Mouse (Mus musculus) spleen, adult 12 weeks (tissue): ENCODE results near the gene Dab1.

ENCODE experiments used
- DNase-seq: peaks from one replicate; pipeline ENCODE4 v3.0.0; 2022; ENCODE audit warnings: low spot score

Dab1 gene

DNA sequence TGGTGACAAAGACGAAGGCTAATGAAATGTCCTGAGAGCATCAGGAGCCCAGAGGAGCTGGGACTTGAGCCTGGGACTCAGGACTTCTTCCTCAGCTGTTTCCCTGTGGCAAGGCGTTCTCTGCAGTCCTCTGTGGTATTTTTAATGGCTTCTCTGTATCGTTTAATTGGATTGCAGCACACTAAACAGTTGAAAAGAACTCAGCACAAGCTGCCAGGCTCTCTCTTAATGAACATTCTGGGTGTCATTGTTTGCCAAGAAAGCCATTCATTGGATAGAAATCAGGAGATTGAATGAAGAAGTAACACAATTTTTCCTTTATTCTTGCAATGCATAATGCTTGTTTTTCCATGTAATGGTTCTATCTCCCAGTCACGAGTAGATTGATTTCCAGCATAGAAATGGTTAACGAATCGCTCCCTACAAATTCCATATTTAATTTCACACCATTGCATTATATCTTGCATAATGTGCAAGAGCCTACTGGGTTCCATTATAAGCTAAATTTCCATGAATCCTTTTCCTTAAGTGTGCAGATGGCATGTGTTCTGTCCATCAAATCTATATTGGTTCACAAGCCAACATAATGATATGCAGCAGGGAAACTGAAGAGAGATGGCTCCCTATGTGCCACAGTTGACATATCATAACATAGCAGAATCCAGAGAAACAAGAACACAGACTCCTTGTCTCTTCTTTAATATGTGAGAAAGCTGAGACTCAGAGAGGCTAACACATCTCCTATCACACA is 650.4 kb downstream of the Dab1 start:
- DNase-seq = no peak

DNA sequence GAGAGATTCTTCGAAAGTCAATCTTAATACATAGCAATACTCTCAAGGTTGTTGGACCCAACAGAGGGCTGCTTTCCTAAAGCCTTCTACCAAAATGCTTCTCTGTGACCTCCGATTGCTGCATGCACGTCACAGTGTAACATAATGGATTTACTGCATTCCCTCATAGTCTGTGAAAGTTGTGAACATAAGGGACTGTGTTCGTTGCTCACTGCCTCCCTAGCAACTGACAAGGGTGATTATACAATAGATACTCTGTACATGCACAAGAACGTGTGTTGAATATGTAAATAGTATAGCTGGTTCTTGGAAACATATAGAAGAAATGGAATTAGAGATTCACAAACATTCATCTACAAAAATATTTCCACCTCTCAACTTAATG is 651.0 kb downstream of the Dab1 start:
- DNase-seq = no peak

DNA sequence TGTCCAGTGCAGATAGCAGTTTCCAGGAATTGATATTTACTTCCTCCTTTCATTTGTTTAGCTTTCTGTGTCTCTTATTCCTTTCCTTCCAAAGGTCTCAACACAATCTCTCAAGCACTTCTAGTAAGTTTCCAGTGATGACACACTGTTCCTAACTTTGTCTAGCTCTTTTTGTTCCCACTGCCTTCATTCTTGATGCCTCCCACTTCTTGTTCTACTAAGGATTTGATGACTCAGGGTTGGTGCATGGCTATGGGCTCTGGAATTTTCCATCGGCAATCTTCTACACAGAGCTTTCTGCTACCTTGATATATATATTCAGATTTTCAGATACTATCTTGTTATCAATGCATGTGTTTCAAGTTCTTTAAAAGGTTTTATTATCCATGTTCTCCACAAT is 656.1 kb downstream of the Dab1 start:
- DNase-seq = no peak

DNA sequence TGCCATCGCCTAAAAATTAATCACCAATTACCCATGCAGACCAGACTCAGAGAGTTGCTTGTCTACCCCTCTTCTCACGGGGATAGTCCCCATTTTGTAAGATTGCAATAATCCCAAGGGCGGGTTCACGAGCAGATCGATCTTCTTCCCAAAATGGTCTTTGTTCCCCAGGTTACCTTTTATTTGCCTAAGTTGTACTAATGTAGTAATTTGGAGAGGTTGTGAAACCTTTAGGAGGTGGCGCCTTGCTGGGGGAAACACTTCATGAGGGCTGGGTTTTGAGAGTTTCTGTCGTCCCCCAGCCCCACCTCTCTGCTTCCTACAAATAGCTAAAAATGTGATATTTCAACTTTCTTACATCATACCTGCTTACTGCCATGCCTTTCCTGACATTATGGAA is 657.8 kb downstream of the Dab1 start:
- no peak for DNase-seq

DNA sequence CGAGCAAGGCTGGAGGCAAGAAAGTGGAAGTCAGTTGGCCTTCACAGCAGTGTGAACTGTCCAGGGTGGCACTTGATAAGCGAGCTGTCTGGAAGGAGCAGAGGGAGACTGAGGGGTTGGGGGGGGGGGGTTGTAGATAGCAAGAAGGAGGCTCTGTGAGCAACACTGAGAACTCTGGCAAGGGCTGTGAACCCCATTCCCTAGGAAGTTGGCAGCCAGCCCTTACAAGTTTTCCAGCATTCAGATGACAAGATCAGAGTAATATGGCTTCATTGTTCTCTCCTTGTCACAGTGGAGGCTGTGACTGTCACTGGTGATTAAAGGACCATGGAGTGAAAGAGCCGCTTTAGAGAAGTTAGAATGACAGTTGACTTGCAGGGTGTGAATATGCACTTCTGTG is 662.4 kb downstream of the Dab1 start:
- DNase-seq = no peak

DNA sequence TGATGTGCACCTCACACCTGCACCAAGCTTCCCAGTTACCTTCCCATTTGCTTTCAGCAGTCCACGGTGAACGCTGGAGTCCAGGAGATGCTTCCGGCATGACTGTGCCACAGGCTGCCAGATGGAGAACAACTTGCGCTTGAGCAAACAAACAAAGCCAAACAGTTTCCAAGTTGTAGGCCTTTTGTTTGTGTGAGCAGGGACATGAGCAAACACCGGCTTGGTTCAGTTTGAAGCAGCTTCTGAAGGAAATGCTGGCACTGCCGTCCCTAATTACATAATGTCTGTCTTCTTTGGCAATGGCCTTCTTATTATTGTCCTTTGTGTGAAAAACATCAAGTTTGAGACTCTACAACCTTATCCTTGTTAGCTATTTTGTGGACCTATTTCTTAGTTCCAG is 664.7 kb downstream of the Dab1 start:
- no peak for DNase-seq

DNA sequence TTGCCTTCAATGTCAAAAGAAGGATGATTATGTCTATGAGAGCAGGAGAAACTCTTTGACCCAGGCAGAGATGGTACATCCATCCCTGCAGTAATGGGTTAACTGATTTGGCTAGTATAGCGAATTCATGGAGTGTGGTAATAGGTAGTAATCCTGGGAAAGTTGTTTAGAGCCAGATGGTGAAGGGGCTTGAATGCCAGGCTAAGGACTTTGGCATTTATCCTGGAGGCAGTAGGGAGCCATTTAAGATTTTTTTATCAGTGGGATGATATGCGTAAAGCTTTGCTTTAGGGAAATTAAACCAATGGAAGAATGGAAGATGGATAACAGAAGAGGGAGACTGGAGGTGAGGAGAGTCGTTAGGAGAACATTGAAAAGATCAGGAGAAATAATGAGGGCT is 669.2 kb downstream of the Dab1 start:
- no peak for DNase-seq

DNA sequence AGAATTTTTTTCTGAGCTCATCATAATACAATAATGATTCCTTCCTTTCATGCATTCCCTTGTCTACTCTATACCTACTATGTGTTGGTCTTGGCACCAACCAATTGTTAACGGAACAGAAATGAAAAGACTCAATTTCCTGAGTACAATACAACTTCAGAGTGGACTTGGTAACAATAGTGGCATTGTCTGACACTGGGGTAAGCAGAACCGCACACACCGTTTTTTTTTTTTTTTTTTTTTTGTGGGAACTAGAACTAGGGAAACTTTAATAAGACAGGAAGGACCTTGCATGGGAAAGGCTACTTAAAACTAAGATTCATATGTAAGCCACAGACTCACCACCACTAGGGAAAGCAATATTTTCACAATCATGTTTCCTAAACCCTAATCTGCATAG is 682.6 kb downstream of the Dab1 start:
- no peak for DNase-seq

DNA sequence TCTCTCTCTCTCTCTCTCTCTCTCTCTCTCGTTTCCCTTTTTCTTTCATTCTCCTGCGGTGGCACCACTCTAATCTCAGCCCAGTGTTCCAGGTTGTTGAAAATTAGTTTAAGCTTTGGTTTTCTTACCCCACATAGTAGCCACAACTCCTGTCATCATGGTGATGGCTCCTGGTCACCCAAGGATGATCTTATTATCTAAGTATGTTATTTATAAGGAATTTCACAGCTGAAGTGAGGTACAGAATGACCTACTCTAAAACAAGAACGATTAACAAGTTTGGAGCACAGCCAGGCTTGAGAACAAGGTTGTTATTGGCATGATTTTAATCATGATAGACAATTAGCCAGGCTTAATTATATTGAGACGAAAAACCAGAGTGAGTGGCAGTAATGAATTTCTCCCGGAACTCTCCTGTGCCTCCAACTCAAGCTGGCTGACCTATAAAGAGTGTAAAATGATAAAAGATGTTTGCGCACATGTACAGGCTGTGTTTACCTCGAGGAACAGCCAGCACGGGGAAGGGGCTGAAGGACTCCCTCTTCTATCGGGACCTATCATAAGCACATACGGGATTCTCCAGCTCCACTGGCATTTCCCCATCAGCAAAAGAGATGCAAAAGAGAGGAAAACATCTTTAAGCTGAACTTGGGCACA is 684.0 kb downstream of the Dab1 start:
- no peak for DNase-seq

DNA sequence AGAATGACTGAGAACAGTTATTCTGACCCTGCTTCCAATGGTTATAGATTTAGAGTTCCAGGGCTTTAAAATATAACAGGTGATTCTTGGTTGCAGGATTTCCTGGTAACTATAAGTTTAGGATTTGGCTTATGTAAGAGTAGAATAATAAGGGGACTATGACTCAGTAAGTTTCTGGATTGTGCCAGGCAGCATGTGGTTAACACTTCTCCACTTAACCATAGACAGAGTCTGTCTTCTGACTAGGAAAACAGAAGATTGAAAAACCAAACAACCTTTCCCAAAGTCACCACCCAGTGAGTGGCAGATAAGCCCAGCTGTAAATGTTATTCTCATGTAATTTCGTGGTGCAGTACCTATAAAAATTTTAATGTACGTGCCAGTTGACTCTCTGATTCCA is 688.6 kb downstream of the Dab1 start:
- DNase-seq = no peak

DNA sequence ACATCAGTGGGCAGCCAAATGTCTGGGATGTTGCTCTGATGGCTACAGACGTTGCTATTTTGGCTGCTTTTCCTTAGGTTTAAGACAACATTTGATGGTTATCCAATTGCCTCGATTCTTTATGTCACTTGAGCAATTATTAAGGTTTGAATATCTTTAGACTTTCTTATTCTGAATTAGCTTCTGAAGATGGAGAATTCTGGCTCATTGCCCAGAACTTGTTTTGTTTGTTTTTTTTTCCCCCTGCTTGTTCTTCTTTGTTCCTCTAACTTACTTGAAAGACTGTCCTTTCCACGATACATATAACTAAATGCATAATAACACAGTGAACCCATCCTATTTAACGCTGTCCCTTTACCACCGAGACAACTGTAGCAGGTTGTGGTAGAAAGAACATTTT is 707.1 kb downstream of the Dab1 start:
- no peak for DNase-seq

DNA sequence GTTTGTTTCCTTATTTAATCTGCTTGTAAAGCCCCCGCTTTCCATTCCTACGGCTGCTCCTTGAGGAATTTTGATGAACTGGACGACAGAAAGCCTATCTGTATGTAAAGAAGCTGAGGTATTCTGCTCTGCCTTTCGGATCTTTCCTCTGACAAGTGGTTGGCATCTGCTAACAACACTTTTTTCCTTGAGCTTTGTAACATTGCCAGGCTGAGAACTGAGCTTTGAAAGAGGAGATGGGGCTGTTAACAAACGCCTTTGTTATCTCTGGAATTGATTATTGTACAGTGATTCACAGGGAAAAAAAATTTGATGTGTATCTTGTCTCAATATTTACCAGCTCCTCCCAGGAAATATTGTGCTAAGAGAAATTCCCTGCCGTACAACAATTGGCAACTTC is 712.7 kb downstream of the Dab1 start:
- DNase-seq = no peak

DNA sequence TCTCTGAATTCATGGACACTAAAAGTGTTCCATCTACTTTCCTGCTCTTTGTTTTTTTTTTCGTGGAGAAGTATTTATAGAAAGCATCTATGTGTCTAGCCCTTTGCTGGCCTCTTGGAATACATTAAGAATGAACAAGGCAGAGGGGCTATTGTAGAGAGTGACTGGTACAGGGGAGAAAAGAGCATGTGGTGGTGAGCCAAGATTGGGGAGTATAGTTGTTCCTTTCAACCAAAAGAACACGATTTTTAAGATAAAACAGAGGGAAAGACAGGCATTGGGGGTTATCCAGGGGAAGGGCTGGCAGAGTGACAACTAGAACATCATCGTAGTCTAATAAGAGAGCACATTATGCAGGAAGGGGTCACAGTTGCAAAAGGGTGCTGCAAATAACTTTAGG is 713.2 kb downstream of the Dab1 start:
- no peak for DNase-seq

DNA sequence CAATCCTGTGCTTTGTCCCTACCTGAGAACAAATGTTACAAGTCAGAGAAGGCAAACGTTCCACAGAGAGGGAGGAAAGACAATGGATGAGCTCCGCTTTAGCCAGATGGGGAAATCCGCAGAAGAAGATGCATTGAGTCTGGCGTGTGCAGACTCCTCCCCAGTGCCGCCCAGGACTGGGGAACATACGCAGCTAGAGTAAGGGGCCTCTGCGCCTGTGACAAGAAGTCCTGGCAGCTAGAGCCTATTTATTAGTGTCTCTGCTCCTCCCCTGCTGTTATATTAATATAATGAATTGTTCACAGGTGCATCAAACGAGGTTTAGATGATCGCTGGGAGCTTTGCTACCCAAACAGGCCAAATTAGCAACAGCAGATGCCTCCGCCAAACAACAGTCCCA is 718.1 kb downstream of the Dab1 start:
- DNase-seq = no peak

DNA sequence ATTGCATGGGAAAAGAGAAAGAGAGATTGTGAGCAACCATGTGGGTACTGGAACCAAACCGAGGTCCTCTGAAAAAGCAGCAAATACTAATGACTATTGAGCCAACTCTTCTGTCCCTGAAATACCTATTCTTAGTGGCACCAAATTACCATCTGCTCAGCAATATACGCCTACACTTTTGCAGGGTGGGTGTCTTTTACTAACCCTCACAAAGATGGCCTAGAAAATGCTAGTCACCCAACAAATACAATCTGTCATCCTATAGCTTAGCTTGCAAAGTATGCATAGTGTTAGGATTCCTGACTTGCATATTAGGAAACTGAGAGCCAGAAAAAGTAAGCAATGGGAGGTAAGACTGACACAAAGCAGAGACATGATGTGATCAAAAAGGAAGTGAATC is 719.2 kb downstream of the Dab1 start:
- DNase-seq = no peak

DNA sequence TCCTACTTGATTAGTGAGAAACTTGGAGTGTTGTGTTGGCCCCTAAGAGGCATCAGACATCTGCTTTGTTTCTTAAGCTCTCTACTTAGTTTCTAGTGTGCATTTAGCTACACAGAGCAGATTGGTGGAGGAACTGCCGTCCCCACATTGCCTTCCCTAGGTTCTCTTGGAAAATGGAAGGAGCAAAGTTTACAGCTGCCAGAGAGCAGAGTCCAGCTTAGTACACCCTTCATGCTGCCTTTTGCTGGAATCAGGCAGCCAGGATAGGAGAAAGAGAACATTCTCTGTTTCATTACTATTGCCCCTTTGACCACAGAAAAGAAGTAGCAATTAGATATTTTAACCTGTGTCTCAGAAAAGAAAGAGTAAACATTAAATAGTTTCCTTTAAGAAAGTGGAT is 742.2 kb downstream of the Dab1 start:
- DNase-seq = no peak

DNA sequence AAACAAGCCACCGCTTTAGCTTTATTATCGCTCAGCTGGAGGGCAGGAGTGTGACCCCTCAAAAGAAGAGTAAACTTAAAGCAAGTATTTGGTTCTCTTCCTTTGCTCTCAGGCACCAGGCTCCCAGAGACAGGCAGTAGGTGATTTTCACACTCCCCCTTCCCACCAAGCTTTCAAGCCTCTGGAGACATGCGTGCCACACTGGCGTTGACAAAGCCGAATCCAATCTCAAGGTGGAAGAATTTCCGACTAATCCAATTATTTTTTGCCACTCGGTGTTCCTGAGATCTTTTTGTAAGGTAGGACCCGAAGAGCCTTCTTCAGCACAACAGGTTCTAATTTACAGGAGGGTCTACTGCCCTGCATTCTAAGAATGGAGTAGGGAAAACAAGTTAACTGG is 747.3 kb downstream of the Dab1 start:
- DNase-seq = no peak

DNA sequence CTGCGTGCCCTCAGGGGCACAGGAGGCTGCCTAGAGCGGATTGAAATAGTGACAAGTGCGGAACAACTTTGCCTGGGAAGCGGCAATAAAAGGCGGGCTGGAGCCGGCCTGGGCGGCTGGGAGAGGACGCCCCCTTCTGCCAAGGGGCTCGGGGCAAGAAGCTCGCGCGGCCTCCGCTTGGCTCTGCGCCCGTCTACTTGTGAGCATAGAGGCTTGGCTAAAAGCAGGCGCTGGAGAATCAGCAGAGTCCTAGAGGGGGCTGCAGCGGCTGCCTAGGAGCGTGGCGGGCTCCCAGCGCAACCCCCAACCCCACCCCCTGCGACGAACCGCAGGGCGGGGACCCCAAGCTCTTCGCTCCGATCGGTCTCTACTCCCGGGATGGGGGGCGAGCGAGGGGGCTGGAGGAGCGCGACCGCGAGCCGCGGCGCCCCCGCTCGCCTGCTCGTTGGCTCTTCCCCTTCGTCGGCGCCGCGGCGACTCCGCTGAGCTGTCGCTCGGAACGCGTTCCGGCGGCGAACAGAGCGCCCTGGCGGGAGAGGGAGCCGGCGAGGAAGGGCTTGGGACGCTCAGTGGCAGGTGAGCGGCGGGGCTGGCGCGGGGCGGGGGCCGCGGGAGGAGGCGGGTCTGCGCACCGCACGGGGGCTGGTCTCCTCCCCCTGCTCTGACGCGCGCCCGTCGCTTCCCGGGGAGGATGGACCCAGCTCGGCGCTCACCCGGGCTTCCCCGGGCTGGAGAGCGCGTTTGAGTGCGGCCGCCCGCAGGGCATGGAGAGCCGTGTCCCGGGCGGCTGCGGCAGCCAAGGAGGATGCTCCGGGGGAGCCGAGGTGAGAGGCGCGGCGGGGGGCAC is 748.0 kb downstream of the Dab1 start:
- DNase-seq = no peak

DNA sequence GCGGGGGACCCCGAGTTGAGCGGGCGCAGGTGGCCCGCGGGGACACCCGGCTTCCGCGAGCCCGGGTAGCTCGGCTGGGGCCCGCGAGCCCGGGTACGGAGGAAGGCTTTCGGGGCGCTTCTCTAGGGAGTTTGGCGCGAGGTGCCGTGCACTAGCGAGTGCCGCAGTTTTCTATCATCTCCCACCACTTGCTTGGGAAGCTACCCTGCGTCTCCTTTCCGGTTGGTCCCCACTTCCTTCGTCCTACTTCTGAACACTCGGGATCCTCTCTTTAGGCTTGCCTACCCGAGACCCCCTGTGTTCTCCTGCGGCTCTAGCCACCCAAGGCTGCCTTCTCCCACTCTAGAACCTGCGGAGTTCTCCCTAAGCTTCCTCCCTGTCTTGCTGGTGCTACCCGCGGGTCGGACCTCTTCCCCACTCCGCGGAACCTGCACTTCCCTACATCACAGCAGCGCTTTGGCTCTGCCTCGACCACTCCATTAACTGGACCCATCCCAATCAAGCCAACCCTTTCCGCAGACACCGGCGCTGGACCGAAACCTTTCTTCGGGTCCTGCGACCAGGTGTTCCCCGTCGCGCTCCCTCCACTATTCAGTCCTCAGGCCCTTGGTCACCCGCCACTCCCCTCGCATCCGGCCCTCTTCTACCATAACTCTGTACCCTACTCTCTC is 748.7 kb downstream of the Dab1 start:
- DNase-seq = no peak

DNA sequence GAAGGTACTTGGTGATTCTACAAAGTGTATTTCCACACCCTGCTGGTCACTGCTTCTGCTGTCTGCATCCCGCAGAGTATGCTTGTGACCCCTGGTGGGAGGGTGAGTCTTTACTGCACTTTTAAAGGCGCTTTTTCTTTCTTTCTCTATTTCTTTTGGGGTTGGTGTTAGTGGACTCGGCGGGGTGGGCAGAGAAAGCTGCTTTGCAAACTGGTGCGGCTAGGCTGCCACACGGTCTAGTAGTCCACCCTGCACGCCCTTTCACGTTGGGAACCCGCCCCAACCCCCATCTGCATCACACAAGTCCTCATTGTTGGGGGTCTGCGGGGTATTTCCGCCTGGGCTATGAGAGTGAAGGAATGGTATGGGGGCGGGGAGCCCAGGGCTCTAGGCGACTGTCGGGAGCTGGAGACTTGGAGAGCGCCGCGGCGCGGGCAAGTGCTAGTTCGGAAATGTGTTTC is 749.4 kb downstream of the Dab1 start:
- DNase-seq = no peak

DNA sequence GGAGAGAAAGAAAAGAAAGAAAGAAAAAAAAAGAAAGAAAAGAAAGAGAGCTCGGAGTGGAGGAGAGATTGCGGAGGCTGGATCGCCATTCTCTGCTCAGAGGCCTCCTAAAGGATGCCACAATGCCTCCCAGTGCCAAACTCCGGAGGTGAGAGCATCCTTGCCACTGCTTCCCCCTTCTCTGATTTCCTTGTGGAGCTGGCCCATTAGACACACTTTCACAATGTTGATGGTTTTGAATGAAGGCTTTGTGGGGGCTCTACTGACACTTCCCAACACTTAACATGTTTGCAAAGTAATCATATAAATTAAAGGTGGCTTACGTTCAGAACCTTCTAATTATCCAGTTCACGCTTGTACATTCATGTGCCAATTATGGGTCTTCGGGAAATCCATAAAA is 749.9 kb downstream of the Dab1 start:
- no peak for DNase-seq

DNA sequence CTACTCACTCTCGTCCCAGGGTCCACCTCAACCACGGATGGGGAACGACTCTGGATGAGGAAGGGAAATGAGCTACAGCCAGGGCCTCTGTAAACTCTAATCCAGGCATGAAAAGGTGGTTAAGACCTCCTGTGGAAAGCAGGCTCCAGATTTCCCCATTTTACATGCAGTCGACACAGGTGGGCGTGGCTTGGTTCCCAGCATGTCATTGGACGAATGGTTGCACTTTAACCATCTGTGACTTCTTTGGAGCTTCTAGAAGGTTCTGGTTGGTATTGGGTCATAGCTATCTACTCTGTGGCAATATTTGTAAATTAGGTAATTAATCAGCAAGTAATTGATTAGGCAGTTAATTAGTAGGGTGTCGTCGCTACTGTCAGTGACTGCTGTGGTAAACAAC is 752.0 kb downstream of the Dab1 start:
- no peak for DNase-seq

DNA sequence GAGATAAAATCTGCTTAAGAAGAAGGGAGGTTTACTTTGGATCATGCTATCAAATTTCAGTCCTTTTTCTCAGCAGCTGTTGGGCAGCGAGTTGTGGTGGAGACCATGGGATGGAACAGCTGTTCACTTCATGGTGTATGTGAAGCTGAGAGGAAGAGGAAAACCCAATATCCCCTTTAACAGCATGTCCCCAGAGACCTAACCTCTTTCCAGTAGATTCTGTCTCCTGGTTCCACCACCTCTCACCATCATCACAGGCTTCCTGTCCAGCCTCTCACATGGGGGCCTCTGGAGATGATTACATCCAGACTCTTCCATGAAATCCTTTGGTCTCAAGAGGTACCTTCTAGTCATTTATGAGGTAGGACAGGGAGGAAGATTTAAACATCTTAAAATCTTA is 755.0 kb downstream of the Dab1 start:
- DNase-seq = no peak
